Mouse (Mus musculus): ENCODE measurements around the gene Gstt1. TPM values are rescaled to one million over a fixed set of nuclear protein-coding genes. Genes with fewer than 3 reads are reported as not detected.
"Not testable (repeated sequence)": the region's sequence is repeated elsewhere in the genome, so short reads cannot be mapped to it uniquely, and the experiment has no call there.

Gstt1 gene
- 28.9 and 31.7 TPM in 2 replicates for polyA plus RNA-seq (2012; rRNA removed)

DNA sequence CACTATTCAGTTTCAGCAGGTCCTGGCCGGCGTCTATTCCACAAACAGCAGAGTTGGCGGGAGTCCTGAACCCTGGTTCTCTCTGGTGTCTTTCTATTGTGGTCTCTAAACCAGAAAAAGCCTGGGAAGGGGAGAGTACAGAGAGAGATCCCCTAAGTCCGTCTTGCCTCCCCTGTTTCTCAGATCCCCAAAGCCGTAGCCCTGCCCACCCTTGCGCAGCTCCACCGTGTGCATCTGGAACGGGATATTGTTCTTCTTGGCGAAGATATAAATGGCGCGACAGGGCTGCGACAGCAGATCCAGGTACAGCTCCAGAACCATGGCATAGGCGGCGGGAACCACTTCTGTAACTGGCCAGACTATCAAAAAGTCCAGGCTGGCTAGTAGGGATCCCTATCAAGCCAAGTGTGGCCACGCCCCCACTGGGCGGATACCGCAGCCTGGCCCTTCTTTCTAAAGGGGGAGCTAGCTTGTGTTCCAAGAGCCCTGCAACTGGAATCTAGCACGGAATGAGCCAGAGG lies at the start of gene Gstt1:
Gstt1 (minus strand) TSS at position 409 of the 521 bp plus-strand sequence.
- TF ChIP-seq CTCF (IDR thresholded peaks at IDR 0.05; ENCODE audit: extremely low read depth, insufficient read depth, low read length) (no peak), POLR2A (IDR thresholded peaks at IDR 0.05; ENCODE audit: extremely low read depth, insufficient read depth, low read length) (0 out of 2 replicates have a peak, but pooled peaks have one; percentile 19)
- Histone ChIP-seq H3K27ac (ENCODE audit: insufficient read depth, low read length) (no peak within 1 kb of the TSS), H3K4me1 (ENCODE audit: control insufficient read depth, insufficient read depth, low read length) (no peaks in the 10 kb centered on the region), H3K4me3 (ENCODE audit: insufficient read depth, low read length) (peak within 1 kb of the TSS; percentile 45)

DNA sequence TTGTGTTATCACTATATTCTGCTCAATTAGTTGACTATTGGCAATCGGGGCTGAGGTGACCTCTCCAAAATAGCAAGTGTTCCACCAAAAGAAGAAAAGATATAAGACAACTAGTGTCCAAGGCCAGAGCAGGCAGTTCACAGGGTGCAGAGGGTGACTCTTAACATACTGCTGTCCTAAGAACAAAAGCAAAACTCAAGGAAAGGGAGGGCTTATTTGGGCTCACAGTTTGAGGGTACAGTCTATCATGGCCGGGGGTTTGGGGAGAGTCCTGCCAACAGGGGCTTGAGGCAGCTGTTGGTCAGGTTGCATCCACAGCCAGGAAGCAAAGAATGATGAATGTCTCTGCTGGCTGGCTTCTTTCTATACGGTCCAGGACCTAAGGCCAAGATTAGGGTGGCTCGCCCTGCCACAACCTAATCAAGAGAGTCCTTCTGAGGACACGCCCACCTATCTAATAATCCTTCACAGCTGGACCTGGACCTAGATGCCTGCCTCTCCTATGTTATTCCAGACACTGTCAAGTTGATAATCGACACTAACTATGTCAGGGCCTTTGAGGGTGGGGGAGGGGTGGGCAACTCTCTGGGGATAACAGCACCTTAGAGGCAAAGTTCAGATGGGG lies 47.0 kb upstream of the Gstt1 start:
- Histone ChIP-seq H3K27ac (ENCODE audit: insufficient read depth, low read length) (no peak overlapping the region), H3K4me3 (ENCODE audit: insufficient read depth, low read length) (no peak overlapping the region), H3K4me1 (ENCODE audit: control insufficient read depth, insufficient read depth, low read length) (0 out of 2 replicates have a peak, but pooled peaks cover 1% of the 10 kb centered on the region)
- TF ChIP-seq CTCF (IDR thresholded peaks at IDR 0.05; ENCODE audit: extremely low read depth, insufficient read depth, low read length) = no peak
- TF ChIP-seq POLR2A (IDR thresholded peaks at IDR 0.05; ENCODE audit: extremely low read depth, insufficient read depth, low read length) = no peak

DNA sequence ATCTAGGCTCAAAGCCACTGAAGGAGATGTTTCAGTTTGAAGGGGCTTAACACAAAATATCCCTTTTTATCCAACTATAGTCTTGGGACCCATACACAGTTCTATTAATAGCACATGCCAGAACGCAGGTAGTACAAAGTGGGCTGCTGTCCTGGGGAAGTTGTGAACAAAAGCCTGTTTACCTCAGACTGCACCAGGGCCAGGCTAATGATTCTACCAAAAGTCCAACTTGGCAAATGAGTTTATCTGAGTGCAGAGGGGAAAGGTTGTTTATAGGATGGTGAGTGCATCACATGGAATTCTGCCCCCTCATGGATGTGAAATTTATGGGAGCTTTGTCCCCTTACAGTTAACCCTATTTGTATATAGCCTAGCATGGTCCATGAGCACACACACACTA lies 46.4 kb upstream of the Gstt1 start:
- Histone ChIP-seq H3K27ac (ENCODE audit: insufficient read depth, low read length) (no peak overlapping the region), H3K4me1 (ENCODE audit: control insufficient read depth, insufficient read depth, low read length) (0 out of 2 replicates have a peak, but pooled peaks cover 1% of the 10 kb centered on the region), H3K4me3 (ENCODE audit: insufficient read depth, low read length) (no peak overlapping the region)
- no peak for TF ChIP-seq CTCF (IDR thresholded peaks at IDR 0.05; ENCODE audit: extremely low read depth, insufficient read depth, low read length)
- no peak for TF ChIP-seq POLR2A (IDR thresholded peaks at IDR 0.05; ENCODE audit: extremely low read depth, insufficient read depth, low read length)

DNA sequence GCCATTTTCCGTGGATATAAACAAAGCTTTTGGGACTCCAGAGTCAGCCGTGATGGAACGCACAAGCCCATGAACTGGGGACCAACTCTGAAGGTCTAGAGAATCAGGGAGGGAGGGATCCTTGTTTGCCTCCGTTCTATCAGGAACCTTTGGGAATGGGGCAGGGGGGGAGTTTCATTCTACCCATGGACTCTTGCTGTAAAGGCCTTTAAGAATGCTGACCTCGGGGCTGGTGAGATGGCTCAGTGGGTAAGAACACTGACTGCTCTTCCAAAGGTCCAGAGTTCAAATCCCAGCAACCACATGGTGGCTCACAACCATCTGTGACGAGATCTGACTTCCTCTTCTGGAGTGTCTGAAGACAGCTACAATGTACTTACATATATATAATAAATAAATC lies 45.5 kb upstream of the Gstt1 start:
- not testable (repeated sequence) for H3K27ac ChIP-seq (ENCODE audit: insufficient read depth, low read length); H3K4me1 ChIP-seq (ENCODE audit: control insufficient read depth, insufficient read depth, low read length); H3K4me3 ChIP-seq (ENCODE audit: insufficient read depth, low read length)

DNA sequence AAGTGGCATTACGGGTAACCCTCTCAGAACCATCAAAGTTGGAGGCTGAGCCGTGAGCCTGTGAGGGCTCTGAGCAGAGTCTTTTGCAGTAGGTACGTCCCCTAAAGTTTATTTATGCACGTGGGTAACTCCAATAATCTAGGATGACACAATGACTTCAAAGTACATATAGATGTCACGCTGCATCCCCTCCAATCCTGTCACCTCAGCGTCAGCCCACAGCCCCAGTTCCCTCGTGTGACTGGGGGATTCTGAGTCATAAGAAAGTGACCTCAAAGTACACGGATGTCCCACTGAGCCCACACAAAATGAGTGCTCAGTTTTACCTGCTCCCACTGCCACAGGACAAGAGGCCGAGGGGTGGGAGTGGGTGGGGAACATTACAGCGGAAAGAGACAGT lies 40.7 kb upstream of the Gstt1 start:
- Histone ChIP-seq H3K4me3 (ENCODE audit: insufficient read depth, low read length) (no peak overlapping the region), H3K27ac (ENCODE audit: insufficient read depth, low read length) (no peak overlapping the region)
- TF ChIP-seq CTCF (IDR thresholded peaks at IDR 0.05; ENCODE audit: extremely low read depth, insufficient read depth, low read length) (no peak), POLR2A (IDR thresholded peaks at IDR 0.05; ENCODE audit: extremely low read depth, insufficient read depth, low read length) (no peak)

DNA sequence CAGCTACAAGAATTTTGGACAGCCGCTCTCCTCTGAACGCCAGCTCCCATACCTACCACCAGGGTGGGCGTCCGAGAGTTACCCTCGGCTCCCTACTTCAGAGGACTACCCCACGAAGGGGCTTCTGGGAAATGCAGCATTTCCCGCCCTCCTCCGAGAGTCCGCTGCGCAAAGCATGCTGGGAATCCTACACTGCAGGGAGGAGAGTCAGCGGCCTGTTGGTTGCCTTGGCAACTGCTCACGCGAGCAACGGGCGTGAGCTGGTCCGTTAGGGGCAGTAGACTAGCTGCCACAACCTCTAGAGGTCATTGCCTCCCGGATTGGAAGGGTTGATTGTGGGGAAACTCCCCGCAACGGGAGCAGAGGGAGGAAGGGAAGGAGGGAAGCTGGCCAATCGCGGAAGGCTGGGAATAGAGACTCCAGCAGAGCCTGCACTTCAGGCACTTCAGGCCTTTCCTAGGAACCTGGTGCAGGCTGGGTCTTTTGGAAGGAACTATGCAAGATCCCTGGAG lies 38.9 kb upstream of the Gstt1 start, which contains the start of gene Gstt2:
Gstt2 (minus strand) TSS at position 177 of the 512 bp plus-strand sequence.
- TF ChIP-seq POLR2A (IDR thresholded peaks at IDR 0.05; ENCODE audit: extremely low read depth, insufficient read depth, low read length) (peak; percentile 75), CTCF (IDR thresholded peaks at IDR 0.05; ENCODE audit: extremely low read depth, insufficient read depth, low read length) (no peak)
- H3K27ac ChIP-seq (ENCODE audit: insufficient read depth, low read length) = peak within 1 kb of the TSS; percentile 63
- H3K4me3 ChIP-seq (ENCODE audit: insufficient read depth, low read length) = peak within 1 kb of the TSS; percentile 34
- no peaks in the 10 kb centered on the region for H3K4me1 ChIP-seq (ENCODE audit: control insufficient read depth, insufficient read depth, low read length)

More for the DNA sequence above, 40.7 kb upstream of the Gstt1 start:
- H3K4me1 ChIP-seq (ENCODE audit: control insufficient read depth, insufficient read depth, low read length) = no peaks in the 10 kb centered on the region

DNA sequence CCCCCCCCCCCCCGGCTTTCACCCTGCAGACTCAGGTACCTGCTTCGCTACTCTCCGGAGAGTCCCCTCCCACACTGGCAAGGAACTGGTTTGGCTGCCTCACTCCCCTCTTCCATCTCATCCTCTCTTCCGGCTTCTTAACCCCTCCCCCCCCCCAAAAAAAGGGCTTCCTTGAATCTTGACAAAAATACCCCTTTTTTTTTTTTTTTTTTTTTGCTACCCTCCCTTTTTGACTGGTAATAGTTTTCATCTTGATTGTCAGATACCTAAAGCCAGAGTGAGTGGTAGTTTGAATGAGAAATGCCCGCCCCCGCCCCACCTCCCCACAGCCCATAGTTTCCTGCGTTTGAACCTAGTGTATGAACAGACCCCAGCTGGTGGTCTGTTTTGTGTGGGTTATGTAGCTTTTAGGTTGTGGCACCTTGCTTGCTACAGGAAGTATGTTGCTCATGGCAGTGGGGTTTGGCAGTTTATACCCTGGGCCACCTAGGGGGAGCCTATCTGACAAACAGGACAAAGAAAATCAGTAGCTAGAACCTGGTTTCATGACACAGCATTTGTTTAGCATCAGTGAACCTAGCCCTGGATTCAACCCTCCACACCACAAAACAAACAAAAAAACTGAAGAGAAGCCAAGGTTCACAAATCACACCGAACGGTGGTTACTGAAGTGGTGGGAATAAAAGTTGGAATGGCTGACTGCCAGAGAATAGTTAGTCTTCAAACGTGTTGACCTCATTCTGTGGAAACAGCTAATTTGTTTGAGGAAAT lies 37.6 kb upstream of the Gstt1 start:
- Histone ChIP-seq H3K4me3 (ENCODE audit: insufficient read depth, low read length) (peak overlapping the region; percentile 4; the same call in 1 of the 2 replicates), H3K4me1 (ENCODE audit: control insufficient read depth, insufficient read depth, low read length) (no peaks in the 10 kb centered on the region), H3K27ac (ENCODE audit: insufficient read depth, low read length) (no peak overlapping the region)
- TF ChIP-seq POLR2A (IDR thresholded peaks at IDR 0.05; ENCODE audit: extremely low read depth, insufficient read depth, low read length) = no peak
- TF ChIP-seq CTCF (IDR thresholded peaks at IDR 0.05; ENCODE audit: extremely low read depth, insufficient read depth, low read length) = no peak

DNA sequence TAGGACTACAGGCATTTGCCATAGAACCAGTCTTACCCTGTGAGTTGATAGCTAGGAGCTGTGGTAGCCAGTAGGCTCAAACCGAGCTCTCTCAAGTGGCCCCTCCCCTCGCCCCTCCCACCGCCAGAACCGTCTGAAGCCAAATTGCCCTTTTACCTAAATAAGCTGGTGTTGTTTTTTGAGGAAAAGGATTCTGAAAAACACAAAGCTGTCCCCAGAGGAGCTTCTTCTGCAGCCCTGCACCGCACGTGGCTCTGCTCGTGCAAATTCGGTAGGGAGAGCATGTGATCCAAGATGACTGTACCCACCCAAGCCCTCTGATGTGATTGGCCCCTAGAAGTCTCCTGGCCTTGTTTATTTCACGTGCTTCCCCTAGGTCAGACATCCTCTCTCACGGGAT lies 36.9 kb upstream of the Gstt1 start:
- TF ChIP-seq POLR2A (IDR thresholded peaks at IDR 0.05; ENCODE audit: extremely low read depth, insufficient read depth, low read length) = no peak
- no peak for TF ChIP-seq CTCF (IDR thresholded peaks at IDR 0.05; ENCODE audit: extremely low read depth, insufficient read depth, low read length)
- Histone ChIP-seq H3K27ac (ENCODE audit: insufficient read depth, low read length) (no peak overlapping the region), H3K4me3 (ENCODE audit: insufficient read depth, low read length) (peak overlapping the region; percentile 4; the same call in 1 of the 2 replicates), H3K4me1 (ENCODE audit: control insufficient read depth, insufficient read depth, low read length) (no peaks in the 10 kb centered on the region)

DNA sequence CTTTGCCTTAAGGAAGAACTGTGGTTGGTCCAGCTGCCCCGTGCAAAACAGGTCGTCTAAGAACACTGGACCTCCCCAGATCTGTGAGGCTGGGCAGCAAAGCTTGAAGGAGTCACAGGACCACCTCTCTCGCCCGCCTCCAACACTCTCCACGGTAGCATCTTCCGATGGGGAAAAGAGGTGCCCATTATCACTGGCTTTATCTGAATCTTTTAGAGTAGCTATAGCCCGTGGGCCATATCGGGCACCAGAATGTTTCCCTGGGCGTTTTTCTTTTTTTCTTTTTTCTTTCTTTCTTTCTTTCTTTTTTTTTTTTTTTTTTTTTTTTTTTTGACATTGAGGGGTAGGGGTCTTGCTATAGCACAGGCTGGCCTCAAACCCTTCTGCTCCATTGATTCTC lies 36.3 kb upstream of the Gstt1 start:
- TF ChIP-seq CTCF (IDR thresholded peaks at IDR 0.05; ENCODE audit: extremely low read depth, insufficient read depth, low read length) (no peak), POLR2A (IDR thresholded peaks at IDR 0.05; ENCODE audit: extremely low read depth, insufficient read depth, low read length) (no peak)
- Histone ChIP-seq H3K27ac (ENCODE audit: insufficient read depth, low read length) (0 out of 2 replicates have a peak overlapping the region, but pooled peaks have one; percentile 6), H3K4me1 (ENCODE audit: control insufficient read depth, insufficient read depth, low read length) (no peaks in the 10 kb centered on the region), H3K4me3 (ENCODE audit: insufficient read depth, low read length) (peak overlapping the region; percentile 29)
